Mouse (Mus musculus): ENCODE results near the gene Naaa.

DNA sequence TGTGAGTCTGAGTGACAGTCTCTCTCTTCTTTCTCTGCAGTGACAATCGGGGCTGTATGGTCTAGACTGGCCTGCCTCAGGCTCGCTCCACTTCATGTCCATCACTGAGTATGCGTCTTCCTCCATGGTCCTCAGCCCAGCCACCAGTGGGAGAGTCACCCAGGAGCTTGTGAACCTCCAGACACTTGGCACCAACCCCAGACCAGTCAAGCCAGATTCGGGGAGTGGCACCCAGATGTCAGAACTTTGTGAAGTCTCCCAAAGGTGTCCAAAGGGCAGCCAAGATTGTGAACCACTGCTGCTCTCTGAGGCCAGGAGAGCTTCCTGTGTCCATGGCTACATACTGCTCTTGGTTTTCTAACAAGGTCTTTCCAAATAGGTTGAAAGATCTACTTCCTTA lies 65.7 kb downstream of the Naaa start:
- TF ChIP-seq CTCF (IDR thresholded peaks at IDR 0.05; ENCODE audit: borderline replicate concordance, extremely low read depth, insufficient read depth, insufficient read length) (no peak), POLR2A (IDR thresholded peaks at IDR 0.05; ENCODE audit: borderline replicate concordance, extremely low read depth, insufficient read depth, insufficient read length, poor library complexity, severe bottlenecking) (no peak)

Measured in brain, embryonic 14.5 days (tissue).